Mouse (Mus musculus) adrenal gland (tissue): ENCODE measurements around the gene Slc16a11.

ENCODE experiments used
- intact Hi-C: fragments of 180-260 bp; cut with DNase I; formaldehyde crosslinking; loops from one replicate; pipeline ENCODE4 v1.15.1; 2025
- microRNA-seq, 2 experiments: library from miRNA; unstranded; fragments of <30 nt; microRNA quantifications; one replicate each; pipeline ENCODE4; 2019

Slc16a11 gene

DNA sequence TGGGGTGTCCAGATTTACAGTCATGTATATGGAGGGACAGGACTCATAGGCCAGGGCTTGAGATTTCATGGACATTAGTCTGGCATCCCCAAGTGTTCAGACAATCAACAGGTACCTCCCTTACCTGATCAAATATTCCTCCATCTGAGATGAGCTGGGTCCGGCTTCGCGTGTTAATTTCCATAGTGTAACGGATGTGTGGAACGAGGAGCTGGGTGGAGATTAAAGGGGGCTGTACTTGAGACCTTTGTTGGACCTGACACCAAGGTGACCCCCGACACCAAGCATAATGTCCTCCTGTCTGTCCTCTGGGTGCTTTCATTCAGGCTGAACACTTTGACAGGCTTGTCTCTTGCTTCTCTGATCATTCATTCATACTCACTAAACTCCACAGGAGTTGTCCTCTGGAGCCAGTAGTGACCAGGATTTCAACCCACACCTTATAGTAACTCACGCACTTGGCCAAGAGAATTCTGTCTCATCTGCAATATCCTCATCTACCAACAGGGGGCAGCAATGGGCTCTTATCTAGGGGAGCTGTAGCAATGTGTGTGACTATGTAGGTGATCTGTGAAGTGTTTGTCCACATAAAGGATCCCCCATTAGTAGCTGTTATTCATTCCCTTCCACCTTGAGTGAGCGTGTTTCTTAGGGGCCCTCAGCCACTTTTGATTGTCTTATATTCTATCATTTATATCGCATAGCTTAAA lies 34.7 kb downstream of the Slc16a11 start:
- intact Hi-C loops: loop anchor here (2.0 kb wide), 1 partner anchor 62 kb away; no protein-coding TSS in a partner anchor

DNA sequence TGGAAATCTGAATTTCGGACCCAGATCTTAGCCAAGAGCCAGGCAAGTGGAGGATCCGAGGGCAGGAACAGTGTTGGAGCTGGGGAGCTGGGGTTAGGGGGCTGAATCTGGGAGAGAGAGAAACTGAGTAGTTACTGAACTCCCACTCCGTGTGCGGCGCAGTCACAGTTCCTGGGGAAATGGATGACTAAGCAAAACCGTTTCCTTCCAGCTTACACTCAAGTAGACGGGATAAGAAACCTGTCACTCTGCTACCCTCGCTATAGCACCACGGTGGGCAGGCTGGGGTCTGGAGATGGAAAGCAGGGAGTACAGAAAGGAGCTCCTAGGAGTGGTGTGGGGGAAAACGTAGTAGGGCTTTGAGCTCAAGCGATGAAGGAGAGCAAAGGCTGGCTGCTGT lies 37.6 kb downstream of the Slc16a11 start:
- intact Hi-C loops: no loop called here

DNA sequence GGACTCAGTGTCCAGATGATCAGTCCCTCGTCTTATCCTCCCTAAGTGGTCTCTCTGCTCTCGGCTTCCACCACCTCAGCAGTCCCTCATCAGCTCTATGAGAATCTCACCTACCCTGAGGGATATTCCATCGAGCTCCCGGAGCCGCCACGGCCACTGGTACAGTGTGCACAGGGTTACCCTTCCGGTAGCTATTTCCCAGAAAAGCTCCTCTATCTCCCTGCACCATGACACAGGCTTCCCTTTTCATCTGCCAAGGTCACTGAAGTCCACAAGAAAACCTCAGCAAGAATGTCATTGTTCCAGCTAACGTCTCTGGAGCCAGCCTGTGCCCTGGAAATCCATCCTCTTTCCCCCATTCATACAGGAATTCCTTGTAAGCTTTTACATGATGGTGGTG lies 39.3 kb downstream of the Slc16a11 start:
- intact Hi-C loops: no loop called here

DNA sequence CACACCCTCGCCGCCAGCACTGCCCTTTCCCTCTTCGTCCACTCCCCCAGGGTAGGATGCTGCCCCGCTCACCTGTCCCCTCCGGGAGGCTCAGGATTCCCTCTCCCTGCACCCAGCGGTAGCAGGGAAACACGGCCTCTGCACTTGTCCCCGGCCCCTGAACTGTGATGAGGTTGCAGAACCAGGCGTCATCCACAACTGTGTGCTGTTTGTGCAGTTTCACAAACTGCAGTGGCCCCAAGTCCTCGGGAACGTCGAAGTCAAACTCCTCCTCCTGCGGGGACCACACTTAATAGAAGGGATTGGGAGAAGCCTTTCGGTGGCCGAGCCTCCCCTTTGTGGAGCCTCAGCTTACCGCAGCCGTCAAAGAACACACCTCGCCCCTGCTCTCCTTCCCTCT lies 41.8 kb downstream of the Slc16a11 start:
- intact Hi-C loops: no loop called here

DNA sequence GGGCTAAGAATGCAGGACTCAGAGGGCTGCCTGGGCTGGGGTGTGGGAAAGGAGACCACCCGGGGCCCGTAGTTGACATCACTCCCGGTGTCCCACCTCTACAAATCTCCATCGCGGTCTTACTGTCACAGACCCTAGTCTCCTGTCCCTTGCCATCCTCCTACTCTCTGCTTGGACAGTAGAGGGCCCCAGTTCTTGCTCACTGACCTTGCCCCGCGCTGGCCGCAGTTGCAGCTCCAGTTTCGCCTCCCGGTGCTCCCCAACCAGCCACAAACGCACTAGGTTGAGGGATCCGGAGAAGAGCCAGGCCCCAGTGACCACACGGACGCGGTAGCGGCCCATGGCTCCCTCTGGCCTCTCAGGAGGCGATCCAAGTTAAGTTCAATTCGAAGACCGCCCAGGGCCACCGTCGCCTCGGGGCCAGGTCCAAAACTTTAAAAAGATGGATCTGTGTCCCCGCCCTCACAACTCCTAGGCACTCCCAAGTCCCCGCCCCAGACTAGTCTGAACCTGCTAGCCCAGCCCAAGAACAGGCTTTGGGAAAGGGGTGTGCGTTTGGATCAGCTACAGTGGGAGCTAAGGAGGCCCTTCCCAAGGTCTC lies 42.5 kb downstream of the Slc16a11 start, which contains the start of gene Alox12:
Gene Alox12 (minus strand): TSS at position 423 of the 601 bp plus-strand sequence.
- intact Hi-C loops: no loop called here

DNA sequence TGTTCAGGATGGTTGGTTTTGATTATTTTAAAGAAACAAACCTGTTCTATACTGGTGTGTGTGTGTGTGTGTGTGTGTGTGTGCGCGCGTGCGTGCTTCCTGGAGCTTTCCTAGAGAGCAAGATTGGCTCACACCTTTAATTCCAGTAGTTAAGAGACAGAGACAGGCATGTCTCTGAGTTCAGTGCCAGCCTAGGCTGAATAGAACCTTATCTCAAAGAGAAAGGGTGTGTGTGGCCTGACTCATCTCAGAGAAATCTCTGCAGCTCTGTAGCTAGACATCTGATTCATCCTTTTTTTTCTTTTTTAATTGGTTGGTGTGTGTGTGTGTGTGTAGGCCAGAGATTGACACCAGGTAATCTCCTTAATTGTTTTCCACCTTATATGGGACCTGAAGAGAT lies 46.5 kb downstream of the Slc16a11 start:
- intact Hi-C loops: no loop called here

DNA sequence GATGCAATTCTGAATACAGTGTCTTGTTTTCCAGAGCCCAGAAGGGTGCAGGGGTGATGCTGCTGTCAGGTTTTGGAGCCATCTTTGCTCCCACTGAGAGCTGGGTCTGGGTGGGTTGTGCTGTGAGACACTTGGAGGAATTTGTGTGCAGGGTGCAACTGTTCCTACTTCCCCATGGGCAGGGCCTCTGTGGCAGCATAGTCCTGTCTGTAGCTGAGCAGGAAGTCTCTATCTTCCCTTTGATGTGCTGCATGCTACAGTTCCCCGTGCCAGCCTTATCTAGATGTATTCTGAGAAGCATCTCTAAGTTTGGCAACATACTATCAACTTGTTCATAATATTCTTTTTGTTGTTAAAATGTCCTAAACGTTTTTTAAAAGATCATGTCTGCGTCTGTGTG lies 52.7 kb downstream of the Slc16a11 start:
- intact Hi-C loops: no loop called here

DNA sequence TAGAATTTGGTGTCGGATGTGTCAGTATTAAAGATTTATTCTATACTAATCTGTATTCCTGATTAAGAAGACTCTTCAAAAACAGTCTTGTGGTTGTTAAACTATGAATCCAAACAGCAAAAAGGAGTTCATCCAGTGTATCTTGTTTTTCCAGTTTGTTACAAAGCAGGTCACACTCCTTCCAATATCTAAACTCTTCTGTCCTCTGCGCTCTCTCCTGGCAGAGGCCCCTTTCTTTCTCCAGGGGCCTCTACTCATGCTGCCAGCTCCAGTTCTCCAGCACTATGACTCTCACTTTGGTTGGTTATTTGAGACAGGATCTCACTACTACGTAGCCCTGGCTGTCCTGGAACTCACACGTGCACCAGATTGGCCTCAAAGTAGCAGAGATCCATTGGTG lies 53.3 kb downstream of the Slc16a11 start:
- intact Hi-C loops: no loop called here

Small RNAs within 50 kb of the gene (microRNA-seq; reads per million reads assigned to microRNA genes)
- 1,311 to 1,661 reads per million in 2 experiments for gene Mir195a
- 0 reads per million in 2 experiments for gene Mir497
- gene Mir497b: 0 reads per million in 2 experiments
